Mouse (Mus musculus): Measurements from ENCODE around the gene Eva1c. TPM values are rescaled to one million over a fixed set of nuclear protein-coding genes. Genes with fewer than 3 reads are reported as not detected.

The Eva1c gene
- polyA plus RNA-seq, 1 experiment from 2014 or later = 3.6 TPM

GRCm38 (mm10) chr16:90832495-90832894 lies 6.0 kb downstream of the Eva1c start:
- WGBS = 12% methylated on average over 6 of the region's 6 CpGs
- Histone ChIP-seq H3K36me3 (ENCODE audit: control insufficient read depth, insufficient read depth, low read length) (no peaks in the 10 kb centered on the region), H3K27me3 (ENCODE audit: control insufficient read depth, insufficient read depth, low read length) (no peaks in the 10 kb centered on the region), H3K4me2 (replicated peaks; ENCODE audit: low read depth) (peak overlapping the region; percentile 97; the same call in 1 of the 2 replicates), H3K4me1 (replicated peaks; ENCODE audit: control insufficient read depth, insufficient read depth) (peaks cover 4% of the 10 kb centered on the region; the same call in 1 of the 2 replicates), H3K9ac (ENCODE audit: low read length) (no peak overlapping the region), H3K9me3 (ENCODE audit: control insufficient read depth, low read length) (no peaks in the 10 kb centered on the region), H3K27ac (replicated peaks) (no peak overlapping the region), H3K4me3 (ENCODE audit: low read depth, low read length) (peak overlapping the region; percentile 55; the same call in 1 of the 2 replicates)
- ATAC-seq (ENCODE audit: low FRiP score, low TSS enrichment) (no peak), DNase-seq (ENCODE audit: low spot score) (no peak)
- TF ChIP-seq EP300 (optimal IDR thresholded peaks at IDR 0.05) = no peak
- no peak for TF ChIP-seq CTCF (IDR thresholded peaks at IDR 0.05; ENCODE audit: low read depth)

- no peak for TF ChIP-seq EP300 (optimal IDR thresholded peaks at IDR 0.05)
- TF ChIP-seq CTCF (IDR thresholded peaks at IDR 0.05; ENCODE audit: low read depth) = peak; percentile 52
- ATAC-seq (ENCODE audit: low FRiP score, low TSS enrichment) = no peak
- Histone ChIP-seq H3K4me1 (replicated peaks; ENCODE audit: control insufficient read depth, insufficient read depth) (peaks cover 4% of the 10 kb centered on the region; the same call in 1 of the 2 replicates), H3K4me2 (replicated peaks; ENCODE audit: low read depth) (no peak overlapping the region), H3K27ac (replicated peaks) (no peak overlapping the region), H3K9ac (ENCODE audit: low read length) (no peak overlapping the region), H3K27me3 (ENCODE audit: control insufficient read depth, insufficient read depth, low read length) (no peaks in the 10 kb centered on the region), H3K4me3 (ENCODE audit: low read depth, low read length) (no peak overlapping the region), H3K36me3 (ENCODE audit: control insufficient read depth, insufficient read depth, low read length) (no peaks in the 10 kb centered on the region), H3K9me3 (ENCODE audit: control insufficient read depth, low read length) (no peaks in the 10 kb centered on the region)
- no peak for DNase-seq (ENCODE audit: low spot score)
- 51% methylated on average over 9 of the region's 9 CpGs for WGBS
Observed at GRCm38 (mm10) chr16:90833041-90833791, 6.7 kb downstream of the Eva1c start.

GRCm38 (mm10) chr16:90837431-90837830 lies 10.9 kb downstream of the Eva1c start:
- H3K4me1 ChIP-seq (replicated peaks; ENCODE audit: control insufficient read depth, insufficient read depth) = no peaks in the 10 kb centered on the region
- no peaks in the 10 kb centered on the region for H3K27me3 ChIP-seq (ENCODE audit: control insufficient read depth, insufficient read depth, low read length)
- 73% methylated on average over 8 of the region's 8 CpGs for WGBS
- H3K36me3 ChIP-seq (ENCODE audit: control insufficient read depth, insufficient read depth, low read length) = no peaks in the 10 kb centered on the region
- no peak for DNase-seq (ENCODE audit: low spot score)
- H3K27ac ChIP-seq (replicated peaks) = no peak overlapping the region
- no peak overlapping the region for H3K4me2 ChIP-seq (replicated peaks; ENCODE audit: low read depth)
- TF ChIP-seq CTCF (IDR thresholded peaks at IDR 0.05; ENCODE audit: low read depth) = no peak
- TF ChIP-seq EP300 (optimal IDR thresholded peaks at IDR 0.05) = no peak
- ATAC-seq (ENCODE audit: low FRiP score, low TSS enrichment) = no peak
- no peaks in the 10 kb centered on the region for H3K9me3 ChIP-seq (ENCODE audit: control insufficient read depth, low read length)
- no peak overlapping the region for H3K4me3 ChIP-seq (ENCODE audit: low read depth, low read length)
- no peak overlapping the region for H3K9ac ChIP-seq (ENCODE audit: low read length)

- no peak overlapping the region for H3K27ac ChIP-seq (replicated peaks)
- no peaks in the 10 kb centered on the region for H3K27me3 ChIP-seq (ENCODE audit: control insufficient read depth, insufficient read depth, low read length)
- no peak overlapping the region for H3K9ac ChIP-seq (ENCODE audit: low read length)
- WGBS = 43% methylated on average over 9 of the region's 9 CpGs
- no peaks in the 10 kb centered on the region for H3K4me1 ChIP-seq (replicated peaks; ENCODE audit: control insufficient read depth, insufficient read depth)
- no peak overlapping the region for H3K4me2 ChIP-seq (replicated peaks; ENCODE audit: low read depth)
- peak; percentile 9; the same call in 1 of the 2 replicates for ATAC-seq (ENCODE audit: low FRiP score, low TSS enrichment)
- H3K9me3 ChIP-seq (ENCODE audit: control insufficient read depth, low read length) = no peaks in the 10 kb centered on the region
- no peak for TF ChIP-seq CTCF (IDR thresholded peaks at IDR 0.05; ENCODE audit: low read depth)
- no peak for TF ChIP-seq EP300 (optimal IDR thresholded peaks at IDR 0.05)
- H3K4me3 ChIP-seq (ENCODE audit: low read depth, low read length) = no peak overlapping the region
- H3K36me3 ChIP-seq (ENCODE audit: control insufficient read depth, insufficient read depth, low read length) = no peaks in the 10 kb centered on the region
- DNase-seq (ENCODE audit: low spot score) = no peak
Observed at GRCm38 (mm10) chr16:90842164-90842563, 15.6 kb downstream of the Eva1c start.

- WGBS = 58% methylated on average over 6 of the region's 6 CpGs
- DNase-seq (ENCODE audit: low spot score) (no peak), ATAC-seq (ENCODE audit: low FRiP score, low TSS enrichment) (no peak)
- Histone ChIP-seq H3K4me3 (ENCODE audit: low read depth, low read length) (no peak overlapping the region), H3K27me3 (ENCODE audit: control insufficient read depth, insufficient read depth, low read length) (no peaks in the 10 kb centered on the region), H3K4me1 (replicated peaks; ENCODE audit: control insufficient read depth, insufficient read depth) (no peaks in the 10 kb centered on the region), H3K36me3 (ENCODE audit: control insufficient read depth, insufficient read depth, low read length) (no peaks in the 10 kb centered on the region), H3K27ac (replicated peaks) (no peak overlapping the region), H3K4me2 (replicated peaks; ENCODE audit: low read depth) (no peak overlapping the region), H3K9ac (ENCODE audit: low read length) (no peak overlapping the region), H3K9me3 (ENCODE audit: control insufficient read depth, low read length) (no peaks in the 10 kb centered on the region)
- no peak for TF ChIP-seq CTCF (IDR thresholded peaks at IDR 0.05; ENCODE audit: low read depth)
- no peak for TF ChIP-seq EP300 (optimal IDR thresholded peaks at IDR 0.05)
Observed at GRCm38 (mm10) chr16:90845038-90845437, 18.5 kb downstream of the Eva1c start.

GRCm38 (mm10) chr16:90845591-90845990 lies 19.1 kb downstream of the Eva1c start:
- Histone ChIP-seq H3K9me3 (ENCODE audit: control insufficient read depth, low read length) (no peaks in the 10 kb centered on the region), H3K4me1 (replicated peaks; ENCODE audit: control insufficient read depth, insufficient read depth) (no peaks in the 10 kb centered on the region), H3K4me2 (replicated peaks; ENCODE audit: low read depth) (no peak overlapping the region), H3K27ac (replicated peaks) (no peak overlapping the region), H3K36me3 (ENCODE audit: control insufficient read depth, insufficient read depth, low read length) (no peaks in the 10 kb centered on the region), H3K4me3 (ENCODE audit: low read depth, low read length) (no peak overlapping the region), H3K9ac (ENCODE audit: low read length) (no peak overlapping the region), H3K27me3 (ENCODE audit: control insufficient read depth, insufficient read depth, low read length) (no peaks in the 10 kb centered on the region)
- WGBS = 82% methylated on average over 13 of the region's 13 CpGs
- TF ChIP-seq EP300 (optimal IDR thresholded peaks at IDR 0.05) (no peak), CTCF (IDR thresholded peaks at IDR 0.05; ENCODE audit: low read depth) (no peak)
- ATAC-seq (ENCODE audit: low FRiP score, low TSS enrichment) (no peak), DNase-seq (ENCODE audit: low spot score) (no peak)
